Mouse (Mus musculus) stomach, embryonic 14.5 days (tissue): Measurements from ENCODE around the gene Add1. TPM values are rescaled to one million over a fixed set of nuclear protein-coding genes. Genes with fewer than 3 reads are reported as not detected.

Experiments used
- ATAC-seq: fragments of 200-750 bp; cut with Nextera tagmentation; 2 replicates; pipeline ENCODE4 v1.8.0; 2017; ENCODE audit warnings: low read depth, moderate TSS enrichment; ENCODE audit not compliant: insufficient number of reproducible peaks, insufficient read depth, low FRiP score
- H3K27ac ChIP-seq: fragments of 300-500 bp; sonication (generic); 2 replicates; pipeline ENCODE4 v1.5.1; 2014; ENCODE audit warnings: mild to moderate bottlenecking, low read length, moderate library complexity, mixed read lengths
- H3K27me3 ChIP-seq: fragments of 300-500 bp; sonication (generic); 2 replicates; pipeline ENCODE4 v1.6.1; 2014; ENCODE audit warnings: low read length, control low read depth, mixed read lengths; ENCODE audit not compliant: control insufficient read depth, insufficient read depth
- H3K36me3 ChIP-seq: fragments of 300-500 bp; sonication (generic); 2 replicates; pipeline ENCODE4 v1.6.1; 2014; ENCODE audit warnings: mild to moderate bottlenecking, control low read depth, low read length, moderate library complexity, mixed read lengths; ENCODE audit not compliant: control insufficient read depth, insufficient read depth
- H3K4me1 ChIP-seq: fragments of 300-500 bp; sonication (generic); 2 replicates; pipeline ENCODE4 v1.6.1; 2014; ENCODE audit warnings: low read length, control low read depth, mixed read lengths; ENCODE audit not compliant: control insufficient read depth, insufficient read depth
- H3K4me2 ChIP-seq: fragments of 300-500 bp; sonication (generic); replicated peaks from 2 replicates; pipeline ENCODE4 v1.6.1; 2014; ENCODE audit warnings: low read depth, low read length, control low read depth
- H3K4me3 ChIP-seq: fragments of 300-500 bp; sonication (generic); 2 replicates; pipeline ENCODE4 v1.5.1; 2014; ENCODE audit warnings: low read depth, low read length, control low read depth
- H3K9ac ChIP-seq: fragments of 300-500 bp; sonication (generic); replicated peaks from 2 replicates; pipeline ENCODE4 v1.6.1; 2014; ENCODE audit warnings: low read depth, mild to moderate bottlenecking, control low read depth, low read length, moderate library complexity, mixed read lengths
- H3K9me3 ChIP-seq: fragments of 300-500 bp; sonication (generic); 2 replicates; pipeline ENCODE4 v1.6.1; 2016; ENCODE audit warnings: low read depth, low read length, control low read depth; ENCODE audit not compliant: control insufficient read depth
- WGBS: fragments of 180-500 bp; shearing (Covaris S2); extraction: QIAGEN DNeasy Blood & Tissue Kit; methylation state at CpG from one replicate; pipeline ENCODE4 v1.1.7; 2014; 5-methylcytosine and 5-hydroxymethylcytosine counted together
- polyA plus RNA-seq: library from polyadenylated mRNA; unstranded; fragments of >200 nt; fragmentation: Nextera tagmentation; extraction: Ambion mirVana; gene quantifications from 2 replicates; pipeline ENCODE4 v1.2.1, GENCODE M21; 2014

The Add1 gene
- polyA plus RNA-seq, 1 experiment from 2014 or later = 193 TPM

GRCm38 (mm10) chr5:34543114-34543513, 30.4 kb upstream of the Add1 start:
- 54% methylated on average over 4 of the region's 4 CpGs for WGBS
- Histone ChIP-seq H3K36me3 (no peaks in the 10 kb centered on the region), H3K27me3 (no peaks in the 10 kb centered on the region), H3K4me1 (no peaks in the 10 kb centered on the region), H3K4me2 (no peak overlapping the region), H3K9me3 (no peaks in the 10 kb centered on the region), H3K9ac (no peak overlapping the region), H3K27ac (no peak overlapping the region), H3K4me3 (no peak overlapping the region)
- no peak for ATAC-seq

- Histone ChIP-seq H3K27me3 (no peaks in the 10 kb centered on the region), H3K9ac (no peak overlapping the region), H3K27ac (no peak overlapping the region), H3K4me2 (no peak overlapping the region), H3K4me1 (peaks cover 6% of the 10 kb centered on the region; the same call in 1 of the 2 replicates), H3K36me3 (no peaks in the 10 kb centered on the region; the same call in 1 of the 2 replicates), H3K4me3 (no peak overlapping the region), H3K9me3 (no peaks in the 10 kb centered on the region)
- ATAC-seq = no peak
Measured at GRCm38 (mm10) chr5:34547410-34547809, 26.1 kb upstream of the Add1 start.

GRCm38 (mm10) chr5:34549135-34549482, 24.4 kb upstream of the Add1 start:
- Histone ChIP-seq H3K4me3 (peak overlapping the region; percentile 69), H3K36me3 (no peaks in the 10 kb centered on the region; the same call in 1 of the 2 replicates), H3K9me3 (no peaks in the 10 kb centered on the region), H3K27me3 (no peaks in the 10 kb centered on the region), H3K4me1 (peaks cover 6% of the 10 kb centered on the region; the same call in 1 of the 2 replicates), H3K4me2 (peak overlapping the region; percentile 52), H3K9ac (peak overlapping the region; percentile 88), H3K27ac (no peak overlapping the region)
- WGBS = 25% methylated on average over 8 of the region's 8 CpGs
- ATAC-seq = peak; percentile 33; the same call in 1 of the 2 replicates

GRCm38 (mm10) chr5:34549483-34550221, 23.8 kb upstream of the Add1 start:
- Histone ChIP-seq H3K9ac (peak overlapping the region; percentile 88), H3K4me2 (peak overlapping the region; percentile 52), H3K27me3 (no peaks in the 10 kb centered on the region), H3K9me3 (no peaks in the 10 kb centered on the region), H3K36me3 (no peaks in the 10 kb centered on the region; the same call in 1 of the 2 replicates), H3K27ac (peak overlapping the region; percentile 53; the same call in 1 of the 2 replicates), H3K4me3 (peak overlapping the region; percentile 69), H3K4me1 (peaks cover 6% of the 10 kb centered on the region; the same call in 1 of the 2 replicates)
- ATAC-seq = peak; percentile 88
- under 1% methylated on average over 49 of the region's 49 CpGs for WGBS

- Histone ChIP-seq H3K4me2 (peak overlapping the region; percentile 52), H3K4me3 (peak overlapping the region; percentile 69), H3K4me1 (peaks cover 6% of the 10 kb centered on the region; the same call in 1 of the 2 replicates), H3K9me3 (no peaks in the 10 kb centered on the region), H3K27me3 (no peaks in the 10 kb centered on the region), H3K36me3 (peaks cover under 1% of the 10 kb centered on the region), H3K27ac (no peak overlapping the region), H3K9ac (peak overlapping the region; percentile 88; the same call in 1 of the 2 replicates)
- WGBS = 8% methylated on average over 5 of the region's 6 CpGs
- ATAC-seq = no peak
Measured at GRCm38 (mm10) chr5:34550251-34550650, 23.2 kb upstream of the Add1 start.

GRCm38 (mm10) chr5:34551821-34552220, 21.6 kb upstream of the Add1 start:
- Histone ChIP-seq H3K27me3 (no peaks in the 10 kb centered on the region), H3K36me3 (peaks cover 14% of the 10 kb centered on the region), H3K27ac (no peak overlapping the region), H3K4me3 (no peak overlapping the region), H3K4me1 (peaks cover 6% of the 10 kb centered on the region; the same call in 1 of the 2 replicates), H3K9me3 (no peaks in the 10 kb centered on the region), H3K4me2 (no peak overlapping the region), H3K9ac (no peak overlapping the region)
- ATAC-seq = no peak
- WGBS = 94% methylated on average over 4 of the region's 4 CpGs

- peaks cover 44% of the 10 kb centered on the region for H3K36me3 ChIP-seq
- no peak overlapping the region for H3K27ac ChIP-seq
- H3K4me3 ChIP-seq = no peak overlapping the region
- H3K4me2 ChIP-seq = no peak overlapping the region
- H3K9ac ChIP-seq = no peak overlapping the region
- ATAC-seq = no peak
- H3K9me3 ChIP-seq = no peaks in the 10 kb centered on the region
- 100% methylated on average over 1 of the region's 1 CpGs for WGBS
- no peaks in the 10 kb centered on the region; the same call in 1 of the 2 replicates for H3K4me1 ChIP-seq
- no peaks in the 10 kb centered on the region for H3K27me3 ChIP-seq
Measured at GRCm38 (mm10) chr5:34563854-34564253, 9.6 kb upstream of the Add1 start.

GRCm38 (mm10) chr5:34564291-34564690, 9.2 kb upstream of the Add1 start:
- H3K4me2 ChIP-seq = no peak overlapping the region
- no peak for ATAC-seq
- 79% methylated on average over 4 of the region's 4 CpGs for WGBS
- H3K9me3 ChIP-seq = no peaks in the 10 kb centered on the region
- peaks cover 40% of the 10 kb centered on the region for H3K36me3 ChIP-seq
- no peaks in the 10 kb centered on the region for H3K27me3 ChIP-seq
- no peaks in the 10 kb centered on the region; the same call in 1 of the 2 replicates for H3K4me1 ChIP-seq
- H3K27ac ChIP-seq = no peak overlapping the region
- no peak overlapping the region for H3K9ac ChIP-seq
- no peak overlapping the region for H3K4me3 ChIP-seq
